ENCODE assay signal across 8 mouse cellular contexts in the genomic region with DNA sequence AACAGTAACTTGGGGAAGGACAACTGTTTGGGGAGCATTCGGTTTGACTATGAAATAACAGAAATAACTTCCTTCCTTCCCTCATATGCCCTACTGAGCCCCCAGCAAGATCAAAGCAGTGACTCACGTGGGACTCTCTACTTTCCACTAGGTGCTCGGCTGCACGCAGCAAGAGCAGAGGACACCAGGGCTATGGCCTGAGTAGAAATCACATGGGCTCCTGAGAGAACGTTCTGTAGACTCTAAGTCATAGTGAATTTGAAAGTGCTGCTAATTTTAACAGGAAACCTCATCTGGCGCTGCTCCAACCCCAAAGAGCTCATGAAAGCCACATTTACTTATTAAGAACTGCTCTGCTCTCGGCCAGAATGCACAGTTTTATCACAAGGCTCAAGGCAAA. TPM values are rescaled to one million over a fixed set of nuclear protein-coding genes. Genes with fewer than 3 reads are reported as not detected.
DNase-seq lines count a peak whose midpoint lies in the region; ATAC-seq and TF ChIP-seq lines count a peak whose summit lies in the region.

No protein-coding gene starts in this region.

- H3K27me3 ChIP-seq in heart, embryonic 11.5 days (ENCODE audit: control insufficient read depth, insufficient read depth, low read length), result no peaks in the 10 kb centered on the region
- H3K27me3 ChIP-seq in limb, embryonic 14.5 days (ENCODE audit: control insufficient read depth, insufficient read depth, low read length), result no peaks in the 10 kb centered on the region
- H3K27me3 ChIP-seq in thymus, adult 2 months (ENCODE audit: control insufficient read depth, insufficient read depth, low read length), result no peaks in the 10 kb centered on the region
- no peaks in the 10 kb centered on the region for H3K27me3 ChIP-seq in hindbrain, embryonic 11.5 days (ENCODE audit: control insufficient read depth, insufficient read depth, low read length)

- TF ChIP-seq CTCF in thymus, adult 2 months (IDR thresholded peaks at IDR 0.05; ENCODE audit: borderline replicate concordance, control insufficient read depth, extremely low read depth, insufficient read depth, low read length, poor library complexity), result no peak

- H3K36me3 ChIP-seq in heart, embryonic 11.5 days (ENCODE audit: control insufficient read depth, insufficient read depth, low read length), result no peaks in the 10 kb centered on the region
- H3K36me3 ChIP-seq in limb, embryonic 14.5 days (ENCODE audit: control insufficient read depth, insufficient read depth, low read length), result no peaks in the 10 kb centered on the region
- H3K36me3 ChIP-seq in thymus, adult 2 months (ENCODE audit: control insufficient read depth, insufficient read depth, low read length), result no peaks in the 10 kb centered on the region
- H3K36me3 ChIP-seq in hindbrain, embryonic 11.5 days (ENCODE audit: control insufficient read depth, insufficient read depth, low read length), result no peaks in the 10 kb centered on the region

- H3K27ac ChIP-seq in heart, embryonic 11.5 days (ENCODE audit: low read depth, low read length), result peak overlapping the region; percentile 71
- H3K27ac ChIP-seq in limb, embryonic 14.5 days (replicated peaks; ENCODE audit: low read depth, low read length), result no peak overlapping the region
- peak overlapping the region; percentile 51; the same call in 1 of the 2 replicates for H3K27ac ChIP-seq in thymus, adult 2 months (ENCODE audit: control insufficient read depth, insufficient read depth, low read length)
- no peak overlapping the region for H3K27ac ChIP-seq in hindbrain, embryonic 11.5 days (ENCODE audit: low read depth, low read length)

- no peak for ATAC-seq in heart, embryonic 11.5 days (replicated peaks; ENCODE audit: insufficient number of reproducible peaks, low FRiP score, low TSS enrichment)
- no peak for ATAC-seq in limb, embryonic 14.5 days (ENCODE audit: low FRiP score, low read depth)
- ATAC-seq in hindbrain, embryonic 11.5 days (ENCODE audit: low FRiP score), result no peak

- DNase-seq in adrenal gland, adult 8-10 months, result peak; percentile 44
- DNase-seq in adrenal gland, postnatal 14 days, result no peak
- DNase-seq in B cell, adult 2 months, result peak; percentile 47 to 49
- DNase-seq in limb, embryonic 14.5 days (ENCODE audit: low spot score), result peak; percentile 37
- DNase-seq in thymus, adult 2 months, result peak; percentile 51
- no peak for DNase-seq in ovary, postnatal 36 days (ENCODE audit: low spot score)
- no peak for DNase-seq in hindbrain, embryonic 11.5 days (ENCODE audit: low spot score)

- no peak overlapping the region for H3K4me3 ChIP-seq in heart, embryonic 11.5 days (ENCODE audit: low read depth, low read length)
- no peak overlapping the region for H3K4me3 ChIP-seq in limb, embryonic 14.5 days (replicated peaks; ENCODE audit: low read length)
- no peak overlapping the region for H3K4me3 ChIP-seq in thymus, adult 2 months (ENCODE audit: control insufficient read depth, insufficient read depth, low read length)
- H3K4me3 ChIP-seq in hindbrain, embryonic 11.5 days (ENCODE audit: low read depth, low read length), result no peak overlapping the region

- H3K4me2 ChIP-seq in heart, embryonic 11.5 days, result no peak overlapping the region
- H3K4me2 ChIP-seq in limb, embryonic 14.5 days (replicated peaks; ENCODE audit: low read depth, low read length, severe bottlenecking), result no peak overlapping the region; the same call in 1 of the 2 replicates
- no peak overlapping the region for H3K4me2 ChIP-seq in hindbrain, embryonic 11.5 days (replicated peaks; ENCODE audit: low read depth, low read length)

- TF ChIP-seq POLR2A in limb, embryonic 14.5 days (IDR thresholded peaks at IDR 0.05; ENCODE audit: borderline replicate concordance, extremely low read depth, insufficient read depth, insufficient read length), result no peak
- no peak for TF ChIP-seq POLR2A in thymus, adult 2 months (IDR thresholded peaks at IDR 0.05; ENCODE audit: control insufficient read depth, extremely low read depth, insufficient read depth, low read length, poor library complexity)

- peaks cover 63% of the 10 kb centered on the region for H3K4me1 ChIP-seq in heart, embryonic 11.5 days (ENCODE audit: control insufficient read depth, insufficient read depth, low read length)
- peaks cover 28% of the 10 kb centered on the region for H3K4me1 ChIP-seq in limb, embryonic 14.5 days (ENCODE audit: control insufficient read depth, insufficient read depth, low read length)
- peaks cover 23% of the 10 kb centered on the region for H3K4me1 ChIP-seq in thymus, adult 2 months (replicated peaks; ENCODE audit: control insufficient read depth, insufficient read depth, low read length)
- H3K4me1 ChIP-seq in hindbrain, embryonic 11.5 days (replicated peaks; ENCODE audit: control insufficient read depth, insufficient read depth, low read length), result no peaks in the 10 kb centered on the region

- H3K9ac ChIP-seq in heart, embryonic 11.5 days (ENCODE audit: low read depth, low read length), result no peak overlapping the region
- H3K9ac ChIP-seq in limb, embryonic 14.5 days (ENCODE audit: low read depth, low read length, severe bottlenecking), result no peak overlapping the region
- no peak overlapping the region for H3K9ac ChIP-seq in hindbrain, embryonic 11.5 days (ENCODE audit: low read depth, low read length)

- H3K9me3 ChIP-seq in heart, embryonic 11.5 days (replicated peaks; ENCODE audit: control insufficient read depth, low read length), result no peaks in the 10 kb centered on the region
- H3K9me3 ChIP-seq in limb, embryonic 14.5 days (ENCODE audit: control insufficient read depth, low read length), result no peaks in the 10 kb centered on the region
- H3K9me3 ChIP-seq in hindbrain, embryonic 11.5 days (ENCODE audit: control insufficient read depth, low read length), result no peaks in the 10 kb centered on the region

- 41% methylated on average over 7 of the region's 7 CpGs for WGBS in heart, embryonic 11.5 days (ENCODE audit: insufficient replicate concordance)
- WGBS in limb, embryonic 14.5 days, result 12% methylated on average over 7 of the region's 7 CpGs
- under 1% methylated on average over 7 of the region's 7 CpGs for WGBS in thymus, adult 2 months
- WGBS in hindbrain, embryonic 11.5 days, result 75% methylated on average over 7 of the region's 7 CpGs

RNA-seq across cellular contexts. Expression of a gene that starts 15.1 kb away (rescaled TPM):
- 10 to 100 TPM; 47.7 to 91.4 (median 68.9) TPM for total RNA-seq in adrenal gland, adult 8-10 months (2022)
- 50.8 and 57.1 TPM in 2 replicates for total RNA-seq in adrenal gland, postnatal 14 days (2021)
- 143 and 184 TPM in 2 replicates for polyA plus RNA-seq in heart, embryonic 11.5 days (2014; fragmentation: Nextera tagmentation; extraction: Ambion mirVana)
- 8.3 and 12.2 TPM in 2 replicates for polyA plus RNA-seq in limb, embryonic 14.5 days (2012; rRNA removed)
- polyA plus RNA-seq in limb, embryonic 14.5 days (2014; fragmentation: Nextera tagmentation; extraction: Ambion mirVana), result 12.0 and 12.2 TPM in 2 replicates
- polyA plus RNA-seq in thymus, adult 2 months (2012; rRNA removed), result 82.0 and 93.2 TPM in 2 replicates
- 46.8 and 56.5 TPM in 2 replicates for polyA plus RNA-seq in hindbrain, embryonic 11.5 days (2014; fragmentation: Nextera tagmentation; extraction: Ambion mirVana)

Comparison
In these comparisons a context has a peak if more than half of its experiments do, and no peak if none do; other contexts are left out.
1. DNase-seq: peak in adrenal gland, adult 8-10 months (single experiment), B cell, adult 2 months (2 of 2), limb, embryonic 14.5 days (single experiment) and thymus, adult 2 months (single experiment); none in adrenal gland, postnatal 14 days (single experiment), ovary, postnatal 36 days (single experiment) and hindbrain, embryonic 11.5 days (single experiment).
2. H3K27ac ChIP-seq: peak in heart, embryonic 11.5 days (single experiment) and thymus, adult 2 months (single experiment); none in limb, embryonic 14.5 days (single experiment) and hindbrain, embryonic 11.5 days (single experiment).